Mouse (Mus musculus) adrenal gland, postnatal 25 days (tissue): ENCODE results near the gene Ltc4s. TPM values are rescaled to one million over a fixed set of nuclear protein-coding genes. Genes with fewer than 3 reads are reported as not detected.
A peak's percentile ranks its signal among the peaks of the same experiment; 100 is the strongest.

Experiments used
- DNase-seq: peaks from one replicate; pipeline ENCODE4 v3.0.0; 2021; ENCODE audit warnings: mixed read lengths
- total RNA-seq: library from RNA; stranded (reverse); gene quantifications from 2 replicates; pipeline ENCODE4 v1.2.3, GENCODE M21; 2021

Gene Ltc4s
- total RNA-seq, 1 experiment from 2014 or later: 7.5 TPM

- DNase-seq: no peak
Observed at GRCm38 (mm10) chr11:50223783-50224662, 14.4 kb downstream of the Ltc4s start.

GRCm38 (mm10) chr11:50222559-50223276, 15.7 kb downstream of the Ltc4s start:
- DNase-seq: no peak

- DNase-seq: no peak
Observed at GRCm38 (mm10) chr11:50219833-50220232, 18.6 kb downstream of the Ltc4s start.

GRCm38 (mm10) chr11:50217811-50218210, 20.6 kb downstream of the Ltc4s start:
- DNase-seq: no peak

- DNase-seq: no peak
Observed at GRCm38 (mm10) chr11:50216724-50217366, 21.6 kb downstream of the Ltc4s start.

GRCm38 (mm10) chr11:50215633-50216032, 22.8 kb downstream of the Ltc4s start:
- no peak for DNase-seq

- DNase-seq: no peak
Observed at GRCm38 (mm10) chr11:50214631-50215030, 23.8 kb downstream of the Ltc4s start.

GRCm38 (mm10) chr11:50212848-50213758, 25.3 kb downstream of the Ltc4s start:
- peak; percentile 85 for DNase-seq

GRCm38 (mm10) chr11:50212060-50212739, 26.2 kb downstream of the Ltc4s start:
- DNase-seq: no peak

- no peak for DNase-seq
Observed at GRCm38 (mm10) chr11:50211322-50212059, 26.9 kb downstream of the Ltc4s start.

- peak; percentile 88 for DNase-seq
Observed at GRCm38 (mm10) chr11:50210505-50211151, 27.8 kb downstream of the Ltc4s start, which contains the start of the genes Sqstm1 and Mgat4b. TSS of gene Sqstm1 (minus strand) at chr11:50210827. TSS of gene Mgat4b (plus strand) at chr11:50210890.

GRCm38 (mm10) chr11:50210101-50210504, 28.3 kb downstream of the Ltc4s start:
- peak; percentile 90 for DNase-seq

- no peak for DNase-seq
Observed at GRCm38 (mm10) chr11:50208039-50208438, 30.4 kb downstream of the Ltc4s start.

GRCm38 (mm10) chr11:50207344-50207743, 31.1 kb downstream of the Ltc4s start:
- DNase-seq: no peak

GRCm38 (mm10) chr11:50206037-50206436, 32.4 kb downstream of the Ltc4s start:
- DNase-seq: no peak

GRCm38 (mm10) chr11:50205434-50205833, 33.0 kb downstream of the Ltc4s start:
- no peak for DNase-seq

- DNase-seq: no peak
Observed at GRCm38 (mm10) chr11:50203302-50203827, 35.1 kb downstream of the Ltc4s start.

GRCm38 (mm10) chr11:50201590-50201989, 36.8 kb downstream of the Ltc4s start:
- no peak for DNase-seq

GRCm38 (mm10) chr11:50200613-50201012, 37.8 kb downstream of the Ltc4s start:
- no peak for DNase-seq
